Mouse (Mus musculus): Measurements from ENCODE around the gene Ces3a.
"Not testable (repeated sequence)": the region's sequence is repeated elsewhere in the genome, so short reads cannot be mapped to it uniquely, and the experiment has no call there.

Ces3a gene

DNA sequence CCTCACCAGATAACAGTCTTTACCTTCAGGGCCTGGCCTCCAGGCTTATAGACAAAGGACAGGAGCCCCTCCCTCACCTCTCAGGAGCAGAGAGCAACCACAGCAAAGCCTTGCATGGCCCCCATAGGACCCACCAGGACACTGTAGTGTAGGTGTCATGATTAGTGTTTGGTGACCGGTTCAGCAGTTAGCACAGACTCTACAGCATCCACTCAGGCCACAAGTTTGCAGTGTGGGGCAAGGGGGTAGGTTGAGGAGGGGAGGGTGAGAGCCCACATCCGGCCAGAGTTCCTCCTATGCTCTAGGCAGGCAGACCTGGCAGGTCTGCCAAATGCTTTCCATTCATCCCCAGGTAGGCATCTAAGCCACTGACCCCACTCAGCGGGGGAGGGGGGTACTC, 45.6 kb downstream of the Ces3a start:
- DNase-seq (ENCODE audit: extremely low spot score, low spot score), result no peak

DNA sequence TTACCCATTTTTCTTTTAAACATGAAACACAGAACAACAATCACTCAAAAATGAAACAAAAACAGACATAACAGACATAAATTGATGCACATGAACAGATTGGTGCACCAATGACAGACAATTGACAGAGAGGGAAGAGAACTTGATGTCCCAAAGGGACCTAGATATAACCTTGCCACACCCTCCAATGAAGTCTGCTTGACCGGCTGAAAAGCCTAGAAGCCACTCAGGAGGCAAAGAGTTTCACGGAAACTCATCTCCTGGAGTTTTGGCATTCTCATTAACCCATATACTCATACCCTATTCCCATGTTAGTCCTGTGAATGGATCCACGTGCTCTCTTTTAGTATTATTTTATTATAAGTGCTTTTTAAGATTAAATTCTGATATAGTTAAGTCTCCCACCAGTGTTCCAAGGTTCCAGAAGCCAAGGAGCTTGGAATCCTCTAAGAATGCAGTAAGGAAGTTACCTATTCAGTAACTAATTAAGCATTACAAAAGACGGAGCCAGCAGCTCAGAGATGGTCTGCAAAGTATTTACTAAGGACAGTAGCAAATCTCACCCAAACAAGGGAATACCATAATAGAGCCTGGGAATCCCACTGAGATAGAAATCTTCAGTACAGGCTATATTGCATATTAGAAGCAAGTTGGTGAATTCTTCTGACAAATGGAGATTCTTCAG, 53.8 kb downstream of the Ces3a start:
- DNase-seq (ENCODE audit: extremely low spot score, low spot score), result not testable (repeated sequence)

DNA sequence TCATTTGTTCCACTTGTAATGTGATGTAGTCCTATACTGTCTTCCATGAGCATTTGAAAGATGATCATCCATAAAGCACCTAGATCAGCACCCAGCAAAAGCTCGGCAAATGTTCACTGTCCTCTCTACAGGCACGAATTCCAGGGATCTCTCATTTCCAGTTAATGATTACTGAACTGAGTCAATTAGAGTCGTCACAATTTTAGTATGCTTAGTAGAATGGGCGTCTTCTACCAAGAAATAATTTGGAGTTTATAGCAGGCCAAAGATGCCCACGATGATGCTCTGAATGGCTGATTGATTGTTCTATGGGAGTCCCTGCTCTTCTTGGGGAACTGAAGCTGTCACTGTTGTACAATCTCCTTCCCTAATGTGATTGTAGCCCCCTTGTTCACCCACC, 55.3 kb downstream of the Ces3a start:
- not testable (repeated sequence) for DNase-seq (ENCODE audit: extremely low spot score, low spot score)

DNA sequence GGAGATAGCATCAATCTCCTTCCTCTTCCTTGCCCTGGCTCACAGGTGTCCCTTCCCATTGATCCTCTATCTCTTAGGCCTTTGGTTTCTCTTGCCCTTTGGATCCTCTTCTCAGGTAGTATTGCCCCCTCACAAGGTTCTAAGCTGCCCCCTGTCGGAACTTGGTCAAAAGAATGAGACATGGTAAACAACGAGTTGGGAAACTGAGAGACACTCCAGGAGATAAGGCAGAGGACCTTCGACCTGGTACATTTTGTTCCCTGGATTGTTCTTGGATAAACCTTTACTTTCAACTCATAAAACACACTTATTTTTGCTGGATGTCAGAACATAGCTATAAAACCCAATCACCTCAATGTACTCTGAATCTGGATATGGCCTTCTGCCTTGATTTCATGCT, 55.8 kb downstream of the Ces3a start:
- DNase-seq (ENCODE audit: extremely low spot score, low spot score), result no peak

All from neural tube, embryonic 10.5 days (tissue).